Mouse (Mus musculus): Measurements from ENCODE around the gene Mtfp1. TPM values are rescaled to one million over a fixed set of nuclear protein-coding genes. Genes with fewer than 3 reads are reported as not detected.

Mtfp1 gene
- polyA plus RNA-seq, 1 experiment from 2014 or later, result 10.8 TPM

GRCm38 (mm10) chr11:4094378-4095170, 671 bp downstream of the Mtfp1 start:
- 9% methylated on average over 24 of the region's 24 CpGs for WGBS
- Histone ChIP-seq H3K9me3 (ENCODE audit: low read depth, low read length) (no peaks in the 10 kb centered on the region), H3K4me1 (ENCODE audit: insufficient read depth) (peaks cover 6% of the 10 kb centered on the region; the same call in 1 of the 2 replicates), H3K9ac (peak overlapping the region; percentile 56), H3K27me3 (ENCODE audit: insufficient read depth, low read length) (no peaks in the 10 kb centered on the region), H3K4me3 (ENCODE audit: low read depth, low read length) (peak overlapping the region; percentile 58), H3K36me3 (ENCODE audit: insufficient read depth) (peaks cover 9% of the 10 kb centered on the region; the same call in 1 of the 2 replicates), H3K4me2 (peak overlapping the region; percentile 92), H3K27ac (ENCODE audit: low read depth) (peak overlapping the region; percentile 78)
- DNase-seq, result peak; percentile 77
- ATAC-seq (ENCODE audit: insufficient read depth), result no peak
- peak; percentile 83 for TF ChIP-seq CTCF (IDR thresholded peaks at IDR 0.05; ENCODE audit: low read depth)

- WGBS, result 78% methylated on average over 18 of the region's 18 CpGs
- no peak overlapping the region for H3K27ac ChIP-seq (ENCODE audit: low read depth)
- TF ChIP-seq CTCF (IDR thresholded peaks at IDR 0.05; ENCODE audit: low read depth), result no peak
- H3K4me1 ChIP-seq (ENCODE audit: insufficient read depth), result peaks cover 6% of the 10 kb centered on the region; the same call in 1 of the 2 replicates
- H3K27me3 ChIP-seq (ENCODE audit: insufficient read depth, low read length), result no peaks in the 10 kb centered on the region
- H3K9me3 ChIP-seq (ENCODE audit: low read depth, low read length), result no peaks in the 10 kb centered on the region
- DNase-seq (no peak), ATAC-seq (ENCODE audit: insufficient read depth) (no peak)
- peak overlapping the region; percentile 92; the same call in 1 of the 2 replicates for H3K4me2 ChIP-seq
- no peak overlapping the region for H3K9ac ChIP-seq
- H3K36me3 ChIP-seq (ENCODE audit: insufficient read depth), result peaks cover 9% of the 10 kb centered on the region; the same call in 1 of the 2 replicates
- H3K4me3 ChIP-seq (ENCODE audit: low read depth, low read length), result peak overlapping the region; percentile 58
Observed at GRCm38 (mm10) chr11:4093459-4094377, 1.5 kb downstream of the Mtfp1 start.

GRCm38 (mm10) chr11:4087267-4087666, 8.0 kb downstream of the Mtfp1 start:
- no peaks in the 10 kb centered on the region for H3K4me1 ChIP-seq (ENCODE audit: insufficient read depth)
- ATAC-seq (ENCODE audit: insufficient read depth) (no peak), DNase-seq (no peak)
- no peaks in the 10 kb centered on the region for H3K27me3 ChIP-seq (ENCODE audit: insufficient read depth, low read length)
- WGBS, result 51% methylated on average over 2 of the region's 2 CpGs
- no peak overlapping the region for H3K27ac ChIP-seq (ENCODE audit: low read depth)
- H3K9ac ChIP-seq, result no peak overlapping the region
- no peaks in the 10 kb centered on the region for H3K9me3 ChIP-seq (ENCODE audit: low read depth, low read length)
- no peak overlapping the region for H3K4me2 ChIP-seq
- H3K4me3 ChIP-seq (ENCODE audit: low read depth, low read length), result no peak overlapping the region
- TF ChIP-seq CTCF (IDR thresholded peaks at IDR 0.05; ENCODE audit: low read depth), result no peak
- peaks cover 9% of the 10 kb centered on the region; the same call in 1 of the 2 replicates for H3K36me3 ChIP-seq (ENCODE audit: insufficient read depth)

DNA sequence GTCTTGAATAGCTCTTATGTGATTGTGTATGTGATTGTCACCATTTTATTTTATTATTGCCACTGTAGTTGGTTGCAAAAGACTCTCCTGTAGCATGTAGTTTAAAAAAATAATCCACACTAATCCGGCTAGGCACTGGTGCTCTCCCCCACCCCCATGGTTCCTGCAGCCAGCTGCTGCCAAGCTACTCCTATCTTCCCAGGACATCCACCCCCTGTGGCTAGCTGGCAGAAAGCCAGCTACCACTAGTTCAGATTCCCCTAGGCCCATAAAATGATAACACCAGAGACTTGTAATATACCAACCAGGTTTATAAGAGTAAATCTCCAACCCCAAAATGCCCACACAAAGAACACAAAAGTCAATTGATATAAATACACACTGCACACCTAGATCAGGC, 9.0 kb downstream of the Mtfp1 start:
- no peaks in the 10 kb centered on the region for H3K9me3 ChIP-seq (ENCODE audit: low read depth, low read length)
- ATAC-seq (ENCODE audit: insufficient read depth), result no peak
- TF ChIP-seq CTCF (IDR thresholded peaks at IDR 0.05; ENCODE audit: low read depth), result no peak
- DNase-seq, result no peak
- no peak overlapping the region for H3K27ac ChIP-seq (ENCODE audit: low read depth)
- whole genome bisulfite sequencing, result 59% methylated on average over 1 of the region's 1 CpGs
- no peak overlapping the region for H3K9ac ChIP-seq
- no peak overlapping the region for H3K4me3 ChIP-seq (ENCODE audit: low read depth, low read length)
- peaks cover 1% of the 10 kb centered on the region; the same call in 1 of the 2 replicates for H3K36me3 ChIP-seq (ENCODE audit: insufficient read depth)
- H3K4me1 ChIP-seq (ENCODE audit: insufficient read depth), result no peaks in the 10 kb centered on the region
- no peak overlapping the region for H3K4me2 ChIP-seq
- H3K27me3 ChIP-seq (ENCODE audit: insufficient read depth, low read length), result no peaks in the 10 kb centered on the region

DNA sequence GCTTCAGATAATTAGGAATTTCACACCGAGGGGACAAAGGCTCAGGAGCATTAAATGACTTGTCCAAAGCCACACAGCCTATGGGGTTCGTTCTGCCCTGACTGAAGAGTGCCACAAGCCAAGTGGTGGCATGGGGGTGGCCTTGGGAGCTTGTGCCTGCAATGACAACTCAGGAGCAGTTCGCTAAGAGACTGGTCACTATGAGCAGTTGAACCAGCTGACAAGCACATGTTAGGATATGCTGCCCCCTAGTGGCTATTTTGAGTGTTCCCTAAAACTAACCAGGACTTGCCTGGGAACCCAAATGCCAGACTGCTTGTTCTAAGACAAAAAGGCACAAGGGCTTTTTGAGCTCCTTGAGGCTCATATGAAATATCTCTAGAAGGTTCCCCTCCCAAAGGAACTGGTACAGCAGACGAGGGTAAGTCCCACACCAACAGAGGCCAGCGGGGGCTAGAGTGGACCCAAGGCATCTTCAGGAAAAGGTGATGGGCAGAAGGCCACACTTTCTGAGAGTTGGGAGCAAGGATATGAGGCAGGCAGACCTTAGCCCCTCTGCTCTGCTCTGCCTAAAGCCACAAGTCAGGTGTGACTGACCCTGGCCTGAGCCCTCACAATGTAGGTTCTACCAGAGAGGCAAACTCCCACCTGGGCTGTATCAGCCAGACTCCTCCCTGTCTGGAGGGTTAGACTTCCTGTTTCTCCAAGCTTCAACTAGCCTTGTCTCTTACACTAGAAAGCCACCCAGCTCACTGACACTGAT, 11.7 kb downstream of the Mtfp1 start:
- H3K9ac ChIP-seq, result no peak overlapping the region
- no peak overlapping the region for H3K4me2 ChIP-seq
- peak; percentile 91 for TF ChIP-seq CTCF (IDR thresholded peaks at IDR 0.05; ENCODE audit: low read depth)
- no peaks in the 10 kb centered on the region for H3K36me3 ChIP-seq (ENCODE audit: insufficient read depth)
- DNase-seq (peak; percentile 91), ATAC-seq (ENCODE audit: insufficient read depth) (no peak; the same call in 1 of the 2 replicates)
- no peaks in the 10 kb centered on the region for H3K4me1 ChIP-seq (ENCODE audit: insufficient read depth)
- H3K9me3 ChIP-seq (ENCODE audit: low read depth, low read length), result no peaks in the 10 kb centered on the region
- WGBS, result 35% methylated on average over 5 of the region's 5 CpGs
- no peak overlapping the region for H3K4me3 ChIP-seq (ENCODE audit: low read depth, low read length)
- no peaks in the 10 kb centered on the region for H3K27me3 ChIP-seq (ENCODE audit: insufficient read depth, low read length)
- no peak overlapping the region for H3K27ac ChIP-seq (ENCODE audit: low read depth)

DNA sequence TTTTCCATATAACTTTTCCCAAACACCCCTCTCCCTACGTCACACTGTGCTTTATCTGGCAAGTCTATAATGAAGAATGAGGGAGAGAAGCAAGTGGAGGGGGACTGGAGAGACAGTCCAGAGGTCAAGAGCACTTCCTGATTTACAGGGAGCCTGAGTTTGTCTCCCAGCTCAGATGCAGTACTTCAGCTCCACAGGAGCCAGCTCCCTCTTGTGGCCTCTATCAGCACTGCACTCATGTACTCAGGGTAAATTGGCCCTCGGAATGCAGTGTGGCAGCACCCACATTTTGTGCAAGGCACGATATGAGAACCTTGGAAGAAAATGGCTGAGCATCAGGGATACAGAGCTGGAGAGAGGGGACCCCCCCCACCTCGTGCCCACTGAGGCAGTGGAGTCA, 15.0 kb downstream of the Mtfp1 start:
- peak; percentile 89 for TF ChIP-seq CTCF (IDR thresholded peaks at IDR 0.05; ENCODE audit: low read depth)
- no peak for ATAC-seq (ENCODE audit: insufficient read depth)
- Histone ChIP-seq H3K4me2 (no peak overlapping the region), H3K36me3 (ENCODE audit: insufficient read depth) (no peaks in the 10 kb centered on the region), H3K9ac (no peak overlapping the region), H3K9me3 (ENCODE audit: low read depth, low read length) (no peaks in the 10 kb centered on the region), H3K4me3 (ENCODE audit: low read depth, low read length) (no peak overlapping the region), H3K27me3 (ENCODE audit: insufficient read depth, low read length) (no peaks in the 10 kb centered on the region), H3K27ac (ENCODE audit: low read depth) (no peak overlapping the region), H3K4me1 (ENCODE audit: insufficient read depth) (no peaks in the 10 kb centered on the region)
- 8% methylated on average over 4 of the region's 4 CpGs for WGBS
- peak; percentile 80 for DNase-seq

All from lung, embryonic 14.5 days (tissue).